Mouse (Mus musculus) hindbrain, embryonic 13.5 days (tissue): ENCODE measurements at regions not wholly inside any gene's neighbourhood (a gene's known extent, or its start where the extent isn't known, plus 50 kb on each side); places are given as distances from the start of the nearest gene placed in this dataset.
"Not testable (repeated sequence)": the region's sequence is repeated elsewhere in the genome, so short reads cannot be mapped to it uniquely, and the experiment has no call there.

Experiments used
- ATAC-seq: fragments of 200-750 bp; cut with Nextera tagmentation; 2 replicates; pipeline ENCODE4 v1.8.0; 2017; ENCODE audit warnings: moderate TSS enrichment; ENCODE audit not compliant: low FRiP score
- H3K27ac ChIP-seq: fragments of 300-500 bp; sonication (generic); 2 replicates; pipeline ENCODE4 v1.5.1; 2015; ENCODE audit warnings: inconsistent platforms, mild to moderate bottlenecking, moderate library complexity
- H3K27me3 ChIP-seq: fragments of 300-500 bp; sonication (generic); 2 replicates; pipeline ENCODE4 v1.6.1; 2015; ENCODE audit warnings: mild to moderate bottlenecking, inconsistent platforms
- H3K36me3 ChIP-seq: fragments of 300-500 bp; sonication (generic); 2 replicates; pipeline ENCODE4 v1.6.1; 2015; ENCODE audit warnings: mild to moderate bottlenecking, inconsistent platforms
- H3K4me1 ChIP-seq: fragments of 300-500 bp; sonication (generic); replicated peaks from 2 replicates; pipeline ENCODE4 v1.6.1; 2015; ENCODE audit warnings: inconsistent platforms
- H3K4me2 ChIP-seq: fragments of 300-500 bp; sonication (generic); 2 replicates; pipeline ENCODE4 v1.6.1; 2015; ENCODE audit warnings: inconsistent platforms, mild to moderate bottlenecking, moderate library complexity
- H3K4me3 ChIP-seq: fragments of 300-500 bp; sonication (generic); 2 replicates; pipeline ENCODE4 v1.5.1; 2015; ENCODE audit warnings: mild to moderate bottlenecking, inconsistent platforms
- H3K9ac ChIP-seq: fragments of 300-500 bp; sonication (generic); 2 replicates; pipeline ENCODE4 v1.6.1; 2015; ENCODE audit warnings: mild to moderate bottlenecking, inconsistent platforms
- H3K9me3 ChIP-seq: fragments of 300-500 bp; sonication (generic); 2 replicates; pipeline ENCODE4 v1.6.1; 2016; ENCODE audit warnings: inconsistent platforms
- WGBS: fragments of 180-500 bp; shearing (Covaris S2); methylation state at CpG from one replicate; pipeline ENCODE4 v1.1.7; 2015; 5-methylcytosine and 5-hydroxymethylcytosine counted together

DNA sequence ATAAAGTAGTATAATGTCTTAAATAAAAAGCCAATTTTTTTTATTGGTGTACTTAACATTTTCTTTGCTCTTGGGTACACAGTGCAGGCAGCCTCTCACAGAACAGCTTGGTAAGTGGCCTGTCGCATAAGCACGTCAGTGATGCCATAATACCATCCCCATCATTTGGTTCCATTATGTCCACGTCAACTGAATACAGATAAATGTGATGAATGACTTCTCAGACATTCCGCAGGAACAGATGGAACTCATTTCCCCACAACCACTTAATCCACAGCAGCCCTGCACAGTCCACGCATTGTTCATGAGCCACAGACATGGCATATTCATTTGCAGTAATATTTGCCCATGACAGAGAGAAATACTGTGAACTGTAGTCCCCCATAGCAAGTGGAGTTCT is 127.6 kb upstream of the Dlgap1 start:
- Histone ChIP-seq H3K27me3 (no peaks in the 10 kb centered on the region), H3K9ac (no peak overlapping the region), H3K4me3 (no peak overlapping the region), H3K4me2 (no peak overlapping the region), H3K9me3 (no peaks in the 10 kb centered on the region), H3K4me1 (no peaks in the 10 kb centered on the region), H3K36me3 (no peaks in the 10 kb centered on the region), H3K27ac (no peak overlapping the region)
- WGBS = 52% methylated on average over 5 of the region's 5 CpGs
- ATAC-seq = peak; percentile 65

DNA sequence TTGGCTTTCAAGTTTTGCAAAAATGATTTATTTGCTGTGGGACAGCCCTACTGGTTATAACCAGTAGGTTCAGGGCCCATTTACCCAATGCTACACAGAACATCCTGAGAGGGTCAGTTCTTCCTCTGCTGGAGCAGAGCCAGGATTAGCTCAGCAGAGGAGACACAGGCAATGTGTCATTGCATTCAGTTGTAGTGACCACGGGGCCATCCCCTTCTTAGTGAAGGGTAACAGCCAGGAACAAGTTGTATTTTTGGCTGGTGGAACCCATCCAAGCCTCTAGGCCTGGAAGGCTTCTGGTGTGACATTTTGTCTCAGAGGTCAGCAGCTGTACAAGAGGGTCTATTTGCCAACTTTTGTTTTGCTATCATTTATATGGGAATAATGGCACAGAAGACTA is 120.6 kb upstream of the Dlgap1 start:
- Histone ChIP-seq H3K36me3 (no peaks in the 10 kb centered on the region), H3K9ac (no peak overlapping the region), H3K27ac (no peak overlapping the region), H3K4me3 (no peak overlapping the region), H3K9me3 (no peaks in the 10 kb centered on the region), H3K27me3 (no peaks in the 10 kb centered on the region), H3K4me2 (no peak overlapping the region), H3K4me1 (no peaks in the 10 kb centered on the region)
- no peak for ATAC-seq
- WGBS = 65% methylated on average over 1 of the region's 1 CpGs

- no peak overlapping the region for H3K9ac ChIP-seq
- no peak overlapping the region for H3K4me2 ChIP-seq
- no peak overlapping the region for H3K4me3 ChIP-seq
- no peaks in the 10 kb centered on the region for H3K9me3 ChIP-seq
- H3K36me3 ChIP-seq = no peaks in the 10 kb centered on the region
- H3K27ac ChIP-seq = no peak overlapping the region
- H3K27me3 ChIP-seq = no peaks in the 10 kb centered on the region
- WGBS = 21% methylated on average over 1 of the region's 1 CpGs
- no peaks in the 10 kb centered on the region for H3K4me1 ChIP-seq
- ATAC-seq = no peak
These were observed 118.8 kb upstream of the Dlgap1 start for GRCm38 (mm10) chr17:69850075-69850474.

DNA sequence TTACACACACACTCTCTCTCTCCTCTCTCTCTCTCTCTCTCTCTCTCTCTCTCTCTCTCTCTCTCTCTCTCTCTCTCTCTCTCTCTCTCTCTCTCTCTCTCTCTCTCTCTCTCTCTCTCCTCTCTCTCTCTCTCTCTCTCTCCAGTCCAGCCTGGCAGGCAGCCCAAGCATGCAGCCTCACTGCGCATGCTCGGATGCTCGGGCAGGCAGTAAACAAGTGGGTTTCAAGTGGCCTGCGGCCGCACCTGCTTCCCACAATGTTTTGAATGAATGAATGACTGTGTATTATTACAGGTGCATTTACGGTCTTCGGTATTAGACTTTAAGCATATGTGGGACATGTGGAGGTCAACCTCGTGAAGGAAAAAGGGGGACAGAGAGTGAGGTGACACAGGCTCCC is 88.9 kb upstream of the Dlgap1 start:
- not testable (repeated sequence) for H3K27me3 ChIP-seq, H3K9ac ChIP-seq, H3K36me3 ChIP-seq, ATAC-seq, H3K4me1 ChIP-seq, H3K27ac ChIP-seq, H3K9me3 ChIP-seq, H3K4me3 ChIP-seq, H3K4me2 ChIP-seq
- WGBS = 88% methylated on average over 8 of the region's 8 CpGs

- H3K4me3 ChIP-seq = no peak overlapping the region
- H3K36me3 ChIP-seq = no peaks in the 10 kb centered on the region
- H3K9ac ChIP-seq = no peak overlapping the region
- H3K27me3 ChIP-seq = no peaks in the 10 kb centered on the region
- H3K9me3 ChIP-seq = no peaks in the 10 kb centered on the region
- 57% methylated on average over 4 of the region's 4 CpGs for WGBS
- H3K4me1 ChIP-seq = no peaks in the 10 kb centered on the region
- no peak overlapping the region for H3K4me2 ChIP-seq
- H3K27ac ChIP-seq = no peak overlapping the region
- ATAC-seq = no peak
These were observed 74.9 kb upstream of the Dlgap1 start for GRCm38 (mm10) chr17:69893980-69894379.
